Mouse (Mus musculus) hindbrain, embryonic 12.5 days (tissue): ENCODE results near the gene Gprin1. TPM values are rescaled to one million over a fixed set of nuclear protein-coding genes. Genes with fewer than 3 reads are reported as not detected.
A peak's percentile ranks its signal among the peaks of the same experiment; 100 is the strongest.

Experiments used
- ATAC-seq: fragments of 200-750 bp; cut with Nextera tagmentation; 2 replicates; pipeline ENCODE4 v1.8.0; 2017; ENCODE audit warnings: moderate TSS enrichment; ENCODE audit not compliant: low FRiP score
- H3K27ac ChIP-seq: fragments of 300-500 bp; sonication (generic); 2 replicates; pipeline ENCODE4 v1.5.1; 2016; ENCODE audit warnings: mild to moderate bottlenecking
- H3K27me3 ChIP-seq: fragments of 300-500 bp; sonication (generic); 2 replicates; pipeline ENCODE4 v1.6.1; 2016; ENCODE audit warnings: mild to moderate bottlenecking
- H3K36me3 ChIP-seq: fragments of 300-500 bp; sonication (generic); 2 replicates; pipeline ENCODE4 v1.6.1; 2016; ENCODE audit warnings: mild to moderate bottlenecking
- H3K4me1 ChIP-seq: fragments of 300-500 bp; sonication (generic); 2 replicates; pipeline ENCODE4 v1.6.1; 2016
- H3K4me2 ChIP-seq: fragments of 300-500 bp; sonication (generic); replicated peaks from 2 replicates; pipeline ENCODE4 v1.6.1; 2016; ENCODE audit warnings: mild to moderate bottlenecking
- H3K4me3 ChIP-seq: fragments of 300-500 bp; sonication (generic); 2 replicates; pipeline ENCODE4 v1.5.1; 2016; ENCODE audit warnings: mild to moderate bottlenecking
- H3K9ac ChIP-seq: fragments of 300-500 bp; sonication (generic); 2 replicates; pipeline ENCODE4 v1.6.1; 2016; ENCODE audit warnings: mild to moderate bottlenecking, moderate library complexity
- H3K9me3 ChIP-seq: fragments of 300-500 bp; sonication (generic); replicated peaks from 2 replicates; pipeline ENCODE4 v1.6.1; 2016; ENCODE audit warnings: mild to moderate bottlenecking
- WGBS: fragments of 180-500 bp; shearing (Covaris S2); methylation state at CpG from one replicate; pipeline ENCODE4 v1.1.7; 2016; 5-methylcytosine and 5-hydroxymethylcytosine counted together
- polyA plus RNA-seq: library from polyadenylated mRNA; unstranded; fragments of >200 nt; fragmentation: Nextera tagmentation; extraction: Ambion mirVana; gene quantifications from 2 replicates; pipeline ENCODE4 v1.2.1, GENCODE M21; 2016

Gene Gprin1
- polyA plus RNA-seq, 1 experiment from 2014 or later, result 26.0 TPM

DNA sequence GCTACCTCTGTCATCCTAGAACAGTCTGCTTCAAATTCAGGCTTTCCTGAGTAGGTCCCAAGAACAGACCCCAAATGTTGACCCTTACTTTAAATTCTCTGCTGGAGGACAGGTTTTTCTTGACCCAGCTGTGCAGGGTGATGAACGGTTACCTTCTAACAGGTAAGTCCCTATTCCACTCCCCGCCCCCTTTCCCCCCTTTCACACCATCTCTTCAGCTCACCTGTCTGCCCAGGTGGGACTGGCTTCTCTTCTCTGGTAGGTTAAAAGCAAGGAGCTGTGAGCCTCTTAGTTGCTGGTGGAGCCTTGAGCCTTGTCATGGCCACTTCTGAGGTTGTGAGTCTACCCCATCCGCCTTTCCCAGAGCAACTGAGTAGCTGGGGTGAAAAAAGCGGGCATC lies 34.0 kb upstream of the Gprin1 start, which contains the start of gene Eif4e1b:
Gene Eif4e1b (plus strand): TSS at position 301 of the 400 bp plus-strand sequence.
- no peak within 1 kb of the TSS for H3K9ac ChIP-seq
- H3K4me3 ChIP-seq, result no peak within 1 kb of the TSS
- no peaks in the 10 kb centered on the region for H3K9me3 ChIP-seq
- H3K36me3 ChIP-seq, result no peaks in the 10 kb centered on the region
- no peak within 1 kb of the TSS for H3K4me2 ChIP-seq
- H3K4me1 ChIP-seq, result peaks cover 4% of the 10 kb centered on the region; the same call in 1 of the 2 replicates
- peaks cover 4% of the 10 kb centered on the region for H3K27me3 ChIP-seq
- WGBS, result 83% methylated on average over 4 of the region's 4 CpGs
- H3K27ac ChIP-seq, result no peak within 1 kb of the TSS
- ATAC-seq, result no peak

DNA sequence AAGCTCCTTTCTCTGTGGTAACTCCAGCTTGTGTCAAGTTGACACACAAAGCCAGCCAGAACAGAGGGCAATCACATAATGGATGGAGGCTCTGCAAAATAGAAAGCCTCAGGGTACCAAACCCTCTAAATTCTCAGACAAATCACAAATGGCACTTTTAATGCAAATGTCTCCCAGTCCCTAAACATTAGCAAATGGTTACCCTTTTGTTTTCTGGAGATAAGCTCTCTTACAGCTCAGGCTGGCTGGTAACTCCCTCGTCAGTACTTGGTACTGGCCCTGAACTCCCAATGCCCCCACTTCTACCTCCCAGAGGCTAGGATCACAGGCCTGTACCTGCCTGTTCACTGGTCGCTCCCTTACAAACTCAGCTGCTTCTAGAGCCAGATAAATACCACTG lies 33.6 kb upstream of the Gprin1 start:
- Histone ChIP-seq H3K4me2 (no peak overlapping the region), H3K36me3 (no peaks in the 10 kb centered on the region), H3K27ac (no peak overlapping the region), H3K4me3 (no peak overlapping the region), H3K9ac (no peak overlapping the region), H3K9me3 (no peaks in the 10 kb centered on the region), H3K27me3 (peaks cover 4% of the 10 kb centered on the region), H3K4me1 (peaks cover 4% of the 10 kb centered on the region; the same call in 1 of the 2 replicates)
- ATAC-seq, result no peak
- 38% methylated on average over 2 of the region's 2 CpGs for whole genome bisulfite sequencing

DNA sequence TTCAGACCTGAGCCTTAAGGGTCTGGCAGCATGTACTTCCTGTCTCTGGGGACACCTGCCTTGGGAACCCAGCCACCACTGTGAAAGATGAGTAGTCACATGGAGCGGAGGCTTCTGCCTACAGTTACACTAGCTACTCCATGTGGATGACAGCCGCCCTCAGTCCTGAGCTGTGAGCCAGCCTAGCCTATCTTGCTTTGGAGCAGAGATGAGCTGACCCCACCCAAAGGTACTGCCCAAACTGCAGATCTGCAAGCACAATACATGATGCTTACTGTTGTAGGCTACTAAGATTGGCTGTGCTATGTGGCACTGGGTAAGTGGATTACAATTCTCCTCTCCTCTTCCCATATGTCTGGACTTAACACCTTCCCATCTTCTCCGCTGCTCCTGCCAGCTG lies 31.4 kb upstream of the Gprin1 start:
- WGBS, result 95% methylated on average over 3 of the region's 3 CpGs
- ATAC-seq, result no peak
- H3K27ac ChIP-seq, result no peak overlapping the region

DNA sequence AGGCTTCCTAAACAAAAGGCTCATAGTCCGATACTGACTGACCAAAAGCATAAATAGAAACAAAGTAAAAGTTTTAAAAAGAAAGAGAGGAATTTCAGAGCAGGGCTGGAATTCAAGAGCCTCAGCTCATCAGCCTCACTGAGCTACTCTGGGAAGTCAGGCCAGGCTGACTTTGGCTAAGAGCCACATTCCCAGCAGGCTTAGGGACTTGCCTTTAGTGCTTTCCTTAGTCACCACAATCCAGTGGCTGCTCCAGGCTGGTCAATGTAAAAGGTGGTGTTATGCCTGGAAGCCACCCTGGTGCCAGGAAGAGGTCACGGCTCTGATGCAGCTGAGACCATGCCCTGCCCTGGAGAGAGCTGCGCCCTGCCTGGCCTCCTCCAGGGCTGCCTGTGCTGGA lies 30.9 kb upstream of the Gprin1 start:
- H3K27me3 ChIP-seq, result no peaks in the 10 kb centered on the region
- no peaks in the 10 kb centered on the region for H3K36me3 ChIP-seq
- H3K4me1 ChIP-seq, result peaks cover 4% of the 10 kb centered on the region; the same call in 1 of the 2 replicates
- no peak overlapping the region for H3K27ac ChIP-seq
- ATAC-seq, result no peak
- no peaks in the 10 kb centered on the region for H3K9me3 ChIP-seq
- no peak overlapping the region for H3K4me3 ChIP-seq
- no peak overlapping the region for H3K4me2 ChIP-seq
- WGBS, result 80% methylated on average over 3 of the region's 3 CpGs
- no peak overlapping the region for H3K9ac ChIP-seq

More for the DNA sequence above, 31.4 kb upstream of the Gprin1 start:
- Histone ChIP-seq H3K4me2 (no peak overlapping the region), H3K4me3 (no peak overlapping the region), H3K4me1 (peaks cover 4% of the 10 kb centered on the region; the same call in 1 of the 2 replicates), H3K9me3 (no peaks in the 10 kb centered on the region), H3K27me3 (no peaks in the 10 kb centered on the region; the same call in 1 of the 2 replicates), H3K36me3 (no peaks in the 10 kb centered on the region), H3K9ac (no peak overlapping the region)

DNA sequence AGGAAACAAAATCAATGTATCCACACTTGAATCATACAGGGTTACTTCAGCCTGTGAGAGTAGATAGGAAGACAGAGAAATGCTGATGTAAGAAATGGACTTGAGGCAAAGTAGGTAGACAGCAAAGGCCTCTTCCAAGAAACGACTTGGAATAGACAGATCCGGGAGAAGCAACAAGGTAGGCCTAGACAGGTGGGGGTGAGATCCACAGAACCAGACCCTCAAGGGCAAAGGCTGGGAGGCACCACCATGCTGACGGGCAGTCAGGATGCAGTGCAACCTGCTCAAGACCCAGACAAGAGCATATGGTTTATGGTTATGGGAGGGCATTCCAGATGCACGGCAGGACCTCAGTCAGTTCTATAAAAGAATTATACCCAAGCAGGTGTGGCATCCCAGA lies 17.3 kb upstream of the Gprin1 start:
- Histone ChIP-seq H3K9me3 (no peaks in the 10 kb centered on the region), H3K4me1 (peaks cover 13% of the 10 kb centered on the region), H3K4me2 (no peak overlapping the region), H3K9ac (no peak overlapping the region), H3K36me3 (no peaks in the 10 kb centered on the region), H3K27me3 (peaks cover 58% of the 10 kb centered on the region), H3K27ac (no peak overlapping the region), H3K4me3 (no peak overlapping the region)
- 73% methylated on average over 4 of the region's 4 CpGs for WGBS
- no peak for ATAC-seq

DNA sequence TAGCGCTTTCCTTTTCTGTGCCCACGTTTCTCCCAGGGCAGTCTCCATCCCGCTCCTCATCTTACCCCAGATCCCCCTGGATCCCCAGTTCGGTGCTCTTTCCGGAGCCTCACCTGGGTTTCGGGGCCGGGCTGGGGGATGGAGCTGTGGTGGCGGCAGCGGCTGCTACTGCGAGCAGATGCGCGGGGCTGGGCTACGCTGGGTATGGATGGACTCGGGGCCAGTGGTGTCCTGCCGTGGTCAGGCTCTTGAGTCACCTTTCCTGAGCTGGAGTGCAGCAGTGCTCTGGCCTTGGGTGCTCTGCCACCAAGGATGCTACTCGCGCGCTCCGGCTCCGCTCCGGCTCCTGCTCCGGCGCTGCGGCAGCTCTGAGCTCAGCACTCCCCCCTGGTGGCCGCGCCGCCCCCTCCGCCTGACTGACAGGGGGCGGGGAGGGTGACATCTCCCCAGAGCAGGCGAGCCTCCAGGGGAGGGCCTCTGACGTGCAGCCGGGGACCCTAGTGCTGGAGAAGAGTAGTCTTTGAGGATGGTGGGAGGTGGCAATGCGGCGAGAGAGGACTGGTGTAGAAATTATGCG lies 16.6 kb upstream of the Gprin1 start, which contains the start of gene Sncb:
Gene Sncb (minus strand): TSS at position 404 of the 577 bp plus-strand sequence.
- Histone ChIP-seq H3K27ac (no peak within 1 kb of the TSS), H3K27me3 (peaks cover 66% of the 10 kb centered on the region)
- WGBS, result under 1% methylated on average over 35 of the region's 35 CpGs

DNA sequence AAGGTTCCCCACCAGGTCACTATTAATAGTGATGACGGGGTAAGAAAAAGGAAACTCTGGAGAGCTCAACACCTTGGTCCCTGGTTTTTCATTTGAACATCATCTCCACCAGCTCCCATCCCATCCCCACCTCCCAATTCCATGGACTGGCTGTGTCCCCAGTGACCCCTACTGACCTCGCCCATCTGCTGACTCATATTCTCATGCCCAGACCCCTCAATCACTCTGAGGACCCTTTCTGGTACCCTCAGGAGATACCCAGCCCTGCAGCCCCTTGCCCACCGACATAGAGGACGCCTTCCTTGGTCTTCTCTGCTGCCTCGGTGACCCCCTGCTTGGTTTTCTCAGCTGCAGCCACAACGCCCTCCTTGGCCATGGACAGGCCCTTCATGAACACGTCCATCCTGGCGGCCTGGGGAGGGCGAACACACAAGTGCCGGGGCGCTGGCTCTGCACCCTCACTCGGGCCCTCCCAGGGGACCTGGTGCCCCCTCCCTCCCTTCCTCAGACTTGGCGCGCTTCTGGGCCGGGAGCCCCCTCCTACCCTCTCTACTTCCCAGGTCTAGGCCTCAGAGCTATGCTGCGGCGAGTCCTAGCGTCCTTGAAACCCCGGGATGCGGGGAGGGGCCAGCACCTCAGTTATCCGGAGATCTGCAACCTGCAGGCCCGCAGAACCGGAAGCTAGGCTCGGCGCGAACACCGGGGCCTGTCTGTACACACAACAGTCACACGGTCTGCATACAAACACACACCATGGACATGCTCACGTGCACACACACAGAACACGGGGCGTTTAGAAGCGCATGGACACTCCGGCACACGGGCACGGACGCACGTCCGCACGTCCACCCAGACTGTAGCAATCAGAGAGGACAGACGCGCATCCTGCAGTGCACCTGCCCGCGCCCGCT lies 15.9 kb upstream of the Gprin1 start:
- ATAC-seq, result peak; percentile 59

More for the DNA sequence above, 16.6 kb upstream of the Gprin1 start, which contains the start of gene Sncb:
- Histone ChIP-seq H3K9me3 (no peaks in the 10 kb centered on the region), H3K4me1 (peaks cover 13% of the 10 kb centered on the region), H3K9ac (peak within 1 kb of the TSS; percentile 60), H3K4me2 (peak within 1 kb of the TSS; percentile 81), H3K36me3 (no peaks in the 10 kb centered on the region), H3K4me3 (peak within 1 kb of the TSS; percentile 46)
- peak; percentile 74 for ATAC-seq

DNA sequence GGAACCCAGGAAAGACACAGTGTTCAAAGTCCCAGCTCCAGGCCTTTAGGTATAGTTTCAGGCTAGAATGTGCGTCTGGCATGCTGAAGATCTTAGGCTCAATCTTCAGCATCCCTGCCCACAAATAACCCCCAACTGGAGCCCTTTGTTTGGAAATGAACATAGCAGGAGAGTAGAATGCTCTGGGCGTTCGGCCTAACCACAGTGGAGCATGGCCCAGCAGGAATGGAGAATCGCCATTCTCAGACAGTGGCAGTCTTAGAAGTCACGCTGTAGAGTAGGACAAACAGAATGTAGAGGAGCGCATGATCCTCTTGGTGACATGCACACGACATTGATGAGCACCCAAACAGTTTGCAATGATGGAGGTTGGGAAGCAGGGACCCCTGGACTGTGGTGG lies 11.2 kb upstream of the Gprin1 start:
- Histone ChIP-seq H3K4me3 (no peak overlapping the region), H3K27me3 (peaks cover 70% of the 10 kb centered on the region), H3K36me3 (no peaks in the 10 kb centered on the region), H3K4me1 (peaks cover 44% of the 10 kb centered on the region), H3K27ac (no peak overlapping the region), H3K9me3 (no peaks in the 10 kb centered on the region), H3K9ac (no peak overlapping the region), H3K4me2 (no peak overlapping the region)
- no peak for ATAC-seq
- 74% methylated on average over 7 of the region's 7 CpGs for WGBS

More for the DNA sequence above, 15.9 kb upstream of the Gprin1 start:
- Histone ChIP-seq H3K4me1 (peaks cover 15% of the 10 kb centered on the region), H3K9ac (peak overlapping the region; percentile 60), H3K27ac (no peak overlapping the region), H3K9me3 (no peaks in the 10 kb centered on the region), H3K36me3 (no peaks in the 10 kb centered on the region), H3K4me2 (peak overlapping the region; percentile 81), H3K4me3 (peak overlapping the region; percentile 46), H3K27me3 (peaks cover 73% of the 10 kb centered on the region)
- WGBS, result 4% methylated on average over 44 of the region's 44 CpGs

DNA sequence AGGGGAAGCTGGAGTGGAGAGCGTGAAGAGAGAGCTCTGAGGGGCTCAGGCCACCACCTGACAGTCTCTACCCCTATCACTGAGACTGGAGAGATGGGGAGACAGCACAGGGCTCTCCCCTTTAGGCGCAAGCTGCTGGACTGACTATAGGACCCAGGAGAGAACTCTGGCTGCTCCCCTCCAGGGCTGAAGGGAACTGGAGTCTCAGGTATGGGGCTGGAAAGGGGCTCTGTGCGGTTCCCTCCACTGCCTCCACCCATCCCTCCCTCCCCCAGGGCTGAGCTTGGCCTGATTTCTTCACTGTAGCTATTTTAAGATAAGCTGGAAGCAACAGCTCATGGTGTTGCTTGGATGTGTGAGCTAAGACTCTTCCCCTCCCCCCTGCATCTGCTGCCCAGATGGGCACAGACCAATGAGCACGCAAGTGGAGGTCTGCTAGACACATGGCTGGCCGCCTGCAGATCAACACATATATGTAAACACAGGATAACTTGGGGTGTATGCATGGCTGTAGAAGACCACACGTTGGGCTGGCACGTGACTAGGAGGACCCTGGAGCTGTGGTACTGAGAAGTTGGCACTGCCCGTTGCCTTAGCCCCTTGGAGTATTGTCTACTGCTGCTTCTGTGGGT lies 10.6 kb upstream of the Gprin1 start:
- Histone ChIP-seq H3K9ac (no peak overlapping the region), H3K4me1 (peaks cover 40% of the 10 kb centered on the region), H3K4me3 (no peak overlapping the region), H3K36me3 (no peaks in the 10 kb centered on the region), H3K27me3 (peaks cover 70% of the 10 kb centered on the region), H3K9me3 (no peaks in the 10 kb centered on the region), H3K27ac (no peak overlapping the region; the same call in 1 of the 2 replicates), H3K4me2 (no peak overlapping the region)
- ATAC-seq, result no peak
- WGBS, result 58% methylated on average over 8 of the region's 8 CpGs

DNA sequence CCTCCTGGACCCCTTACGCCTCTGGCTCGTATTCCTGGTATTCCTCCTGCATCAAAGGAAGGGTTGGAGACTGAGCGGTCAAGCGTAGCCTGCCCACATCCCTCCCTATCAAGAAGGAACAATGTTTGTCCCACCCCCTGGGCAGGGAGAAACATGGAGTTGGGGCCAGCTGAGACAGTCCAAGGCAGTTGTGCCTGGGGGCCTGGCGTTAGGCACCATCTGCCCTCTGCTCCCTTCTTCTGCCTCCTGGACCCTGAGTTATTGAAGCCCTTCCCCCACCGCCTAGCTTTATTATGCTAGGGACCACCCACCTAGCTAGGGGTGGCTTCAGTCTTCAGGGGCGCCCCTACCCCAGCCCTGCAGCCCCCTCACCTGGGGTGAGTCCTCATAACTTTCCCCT lies 9.8 kb upstream of the Gprin1 start:
- Histone ChIP-seq H3K27ac (0 out of 2 replicates have a peak overlapping the region, but pooled peaks have one; percentile 94), H3K4me1 (peaks cover 43% of the 10 kb centered on the region), H3K27me3 (peaks cover 68% of the 10 kb centered on the region), H3K4me2 (peak overlapping the region; percentile 71), H3K9ac (peak overlapping the region; percentile 55; the same call in 1 of the 2 replicates), H3K36me3 (no peaks in the 10 kb centered on the region), H3K9me3 (no peaks in the 10 kb centered on the region), H3K4me3 (no peak overlapping the region)
- 9% methylated on average over 7 of the region's 7 CpGs for WGBS
- peak; percentile 29 for ATAC-seq

DNA sequence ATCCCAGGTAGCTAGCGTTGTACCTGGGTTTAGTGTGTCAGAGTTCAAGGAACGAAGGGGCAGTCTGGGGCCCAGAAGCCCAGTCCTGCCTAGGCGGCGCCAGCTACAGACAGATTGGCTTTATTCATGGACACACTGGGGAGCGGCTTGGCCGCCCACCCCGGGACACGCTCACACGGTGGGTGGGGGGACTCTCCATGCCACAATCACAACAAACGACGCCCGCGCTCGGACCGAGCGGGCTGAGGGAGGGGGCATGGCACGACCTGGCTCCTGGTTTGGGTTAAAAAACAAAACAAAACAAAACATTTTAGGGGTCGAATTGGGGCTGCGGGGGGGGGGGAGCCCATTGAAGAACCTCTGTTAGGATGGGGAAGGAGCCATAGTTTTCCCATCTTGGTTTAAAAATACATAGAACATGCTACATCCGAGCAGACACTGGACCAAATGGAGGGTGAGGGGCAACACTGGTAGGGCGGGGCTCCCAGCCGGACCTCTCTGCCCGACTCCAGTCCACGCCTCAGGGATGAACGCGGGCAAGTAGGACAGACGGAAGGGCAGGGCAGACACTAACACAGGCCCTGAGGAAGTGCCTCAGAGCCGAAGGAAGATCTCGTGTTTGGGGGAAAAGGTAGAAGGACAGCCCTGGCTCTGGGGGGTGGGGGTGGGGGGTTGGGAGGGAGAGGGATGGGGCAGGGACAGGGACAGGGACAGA lies 9.2 kb upstream of the Gprin1 start:
- peak; percentile 38 for ATAC-seq

More for the DNA sequence above, 9.2 kb upstream of the Gprin1 start:
- H3K27ac ChIP-seq, result peak overlapping the region; percentile 94
- H3K9ac ChIP-seq, result peak overlapping the region; percentile 55
- peak overlapping the region; percentile 71 for H3K4me2 ChIP-seq
- peaks cover 62% of the 10 kb centered on the region for H3K27me3 ChIP-seq
- H3K4me3 ChIP-seq, result peak overlapping the region; percentile 44
- H3K4me1 ChIP-seq, result peaks cover 48% of the 10 kb centered on the region
- H3K36me3 ChIP-seq, result no peaks in the 10 kb centered on the region
- H3K9me3 ChIP-seq, result no peaks in the 10 kb centered on the region
- under 1% methylated on average over 29 of the region's 29 CpGs for WGBS
